Mouse (Mus musculus): ENCODE measurements around the gene Hoxc4.

DNA sequence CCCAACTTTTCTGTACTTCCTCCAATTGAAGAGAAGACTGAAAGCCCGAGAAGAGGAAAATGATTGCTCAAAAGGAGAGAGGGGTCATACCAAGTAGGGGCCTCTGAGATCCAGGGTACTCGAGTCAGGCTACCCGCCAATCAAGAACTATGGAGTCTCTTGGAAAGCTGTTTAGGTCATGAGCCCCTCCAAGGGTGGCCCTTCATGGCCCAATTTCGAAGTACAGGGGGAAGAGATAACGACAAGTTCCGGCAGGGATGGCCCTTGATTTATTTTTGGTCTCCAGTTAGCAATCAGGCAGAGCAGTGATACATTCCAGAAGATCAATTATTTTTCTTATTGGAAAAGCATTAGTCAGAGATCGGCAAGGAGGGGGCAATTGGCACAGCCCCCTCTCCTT is 27.0 kb upstream of the Hoxc4 start:
- TF ChIP-seq EP300 (IDR thresholded peaks at IDR 0.05; ENCODE audit: low read depth) = no peak
- TF ChIP-seq CTCF (IDR thresholded peaks at IDR 0.05; ENCODE audit: low read depth) = no peak

All from liver, embryonic 14.5 days (tissue).